Mouse (Mus musculus) fat pad, adult 2 months (tissue): ENCODE results near the gene Lrrc25.
"Not testable (repeated sequence)": the region's sequence is repeated elsewhere in the genome, so short reads cannot be mapped to it uniquely, and the experiment has no call there.

Experiments
- DNase-seq: peaks from one replicate; pipeline ENCODE4 v3.0.0-alpha.2; 2011; ENCODE audit warnings: low read depth, low spot score; ENCODE audit errors: extremely low read depth

Lrrc25 gene

DNA sequence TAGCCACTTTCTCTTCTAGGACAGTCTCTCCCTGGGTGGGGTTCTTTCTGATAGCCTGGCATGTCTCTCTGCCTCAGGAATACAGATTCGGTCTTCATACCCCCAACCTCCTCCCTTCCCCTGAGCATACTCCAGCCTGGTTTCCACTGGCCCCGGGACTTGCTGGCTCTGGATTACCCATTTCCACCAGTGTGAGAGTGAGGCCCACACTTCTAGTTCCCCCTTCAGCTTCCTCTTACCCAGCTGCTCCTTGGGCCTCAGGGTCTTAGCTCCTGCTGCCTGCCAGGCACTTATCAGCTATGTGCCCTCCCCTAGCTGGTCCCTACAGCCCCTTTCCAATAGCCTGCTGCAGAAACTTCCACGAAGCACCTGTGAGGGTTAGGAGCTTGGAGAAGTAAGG is at the start of gene Lrrc25:
Gene Lrrc25, plus strand, starts transcription at position 262 of the 400 bp plus-strand sequence.
- no peak for DNase-seq

DNA sequence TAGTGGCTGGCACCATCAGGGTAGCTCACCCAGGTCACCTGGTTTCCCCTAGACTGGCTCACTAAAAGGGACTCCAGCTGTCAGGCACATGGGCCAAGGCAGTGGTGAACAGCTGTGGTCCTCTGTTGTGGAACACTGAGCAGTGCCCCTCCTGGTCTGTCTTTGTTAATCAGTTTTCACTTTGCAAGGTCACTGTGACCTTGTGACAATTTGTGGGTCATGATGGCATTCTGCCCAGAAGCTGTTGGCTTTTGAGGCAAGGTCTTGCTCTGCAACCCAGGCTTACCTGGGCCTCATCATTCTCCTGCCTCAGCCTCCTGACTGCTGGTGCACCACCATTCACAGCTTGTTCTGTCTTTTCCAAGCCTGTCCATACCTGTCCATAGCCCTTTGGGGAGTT is 45.6 kb upstream of the Lrrc25 start:
- DNase-seq = no peak

DNA sequence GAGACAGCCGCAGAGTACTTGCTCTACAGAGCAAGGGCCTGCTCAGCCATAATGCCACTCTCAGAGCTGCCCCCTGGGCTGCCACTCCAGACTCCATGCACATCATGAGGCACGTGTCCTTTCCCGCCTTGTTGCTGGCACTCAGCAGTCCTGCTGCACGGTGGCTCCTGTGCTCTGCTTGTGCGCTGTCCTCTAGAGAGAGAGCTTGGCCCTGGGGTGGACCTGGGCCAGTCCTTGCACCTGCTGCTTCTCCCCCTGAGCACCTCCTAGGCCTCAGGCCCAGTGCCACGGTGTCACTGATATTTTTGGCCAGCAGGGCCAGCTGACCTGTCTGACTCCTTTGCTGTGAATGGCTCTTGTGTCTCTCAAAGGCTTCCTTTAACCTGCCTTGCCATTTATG is 45.0 kb upstream of the Lrrc25 start:
- DNase-seq = no peak

GRCm38 (mm10) chr8:70574302-70574701 is 41.7 kb upstream of the Lrrc25 start:
- no peak for DNase-seq

GRCm38 (mm10) chr8:70574915-70575314 is 41.0 kb upstream of the Lrrc25 start:
- DNase-seq = no peak

GRCm38 (mm10) chr8:70577207-70577606 is 38.7 kb upstream of the Lrrc25 start:
- no peak for DNase-seq

DNA sequence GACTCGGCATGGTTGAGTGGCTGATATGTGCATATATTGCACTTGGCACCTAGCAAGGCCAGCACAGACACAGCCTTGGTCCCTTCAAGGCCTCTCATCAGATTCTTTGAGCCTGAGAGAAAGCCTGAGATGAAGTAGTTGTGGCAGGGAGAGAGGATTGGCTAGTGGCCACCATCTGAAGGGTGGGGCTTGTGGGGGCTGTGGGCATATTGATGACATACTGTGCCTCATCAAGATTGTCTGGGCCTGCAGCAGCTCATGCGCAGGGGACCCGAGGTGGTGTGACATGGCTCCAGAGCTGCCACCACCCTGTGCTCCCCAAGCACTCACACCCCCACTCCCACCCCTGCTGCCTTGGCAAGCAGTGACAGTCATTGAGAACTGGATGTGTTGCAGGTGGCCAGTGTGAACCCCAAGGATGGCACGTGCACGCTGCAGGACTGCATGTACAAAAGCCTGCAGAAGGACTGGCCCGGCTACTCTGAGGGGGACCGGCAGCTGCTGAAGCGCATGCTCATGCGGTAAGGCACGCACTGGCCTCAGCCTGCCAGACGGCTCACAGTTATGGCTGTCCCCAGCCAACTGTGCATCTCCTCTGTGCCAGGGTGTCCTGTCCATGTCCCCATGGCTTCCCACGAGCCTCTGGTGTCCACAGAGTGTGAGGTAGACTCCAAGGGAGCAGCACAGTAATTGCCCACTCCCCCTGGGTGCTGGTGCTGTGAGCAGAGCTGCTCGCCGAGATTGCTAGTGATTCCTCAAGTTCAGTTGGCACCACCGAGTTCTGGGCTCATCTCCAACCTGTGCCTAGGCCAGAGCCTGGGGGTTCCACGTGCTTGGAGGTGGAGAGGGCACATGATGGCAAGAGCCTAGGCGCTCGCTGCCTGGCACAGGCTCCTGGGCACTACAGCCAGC is 32.2 kb upstream of the Lrrc25 start:
- no peak for DNase-seq

DNA sequence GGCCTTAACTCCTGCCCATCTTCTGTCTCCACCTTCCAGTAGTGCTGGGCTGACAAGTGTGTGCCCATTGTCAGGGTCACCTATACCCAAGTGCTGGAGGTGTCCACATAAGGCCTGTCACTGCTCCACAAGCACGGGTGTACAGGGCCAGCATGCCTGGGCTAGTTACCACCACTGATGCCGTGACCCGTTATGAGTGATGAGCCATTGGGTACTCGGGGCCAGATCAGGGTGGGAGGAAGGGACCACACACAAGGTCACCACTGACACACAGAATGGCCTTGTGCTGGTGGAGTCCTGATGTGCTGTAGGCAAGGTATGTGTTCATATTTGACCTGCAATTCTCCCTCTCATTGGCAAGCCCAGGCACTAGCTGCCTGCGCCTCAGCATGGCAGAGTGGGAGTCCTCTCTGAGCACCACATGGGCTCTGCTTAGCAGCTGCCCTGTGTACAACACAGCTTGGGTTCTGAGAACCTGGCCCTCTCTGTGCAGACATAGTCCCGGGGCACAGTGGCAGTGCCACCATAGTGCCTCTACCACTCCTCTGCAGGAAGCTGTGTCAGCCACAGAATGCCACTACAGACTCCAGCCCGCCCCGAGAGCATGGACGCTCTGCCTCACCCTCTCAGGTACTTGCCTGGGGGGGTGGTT is 31.2 kb upstream of the Lrrc25 start:
- DNase-seq = no peak

- no peak for DNase-seq
These were observed 30.7 kb upstream of the Lrrc25 start for GRCm38 (mm10) chr8:70585258-70585652.

GRCm38 (mm10) chr8:70587955-70588354 is 28.0 kb upstream of the Lrrc25 start:
- DNase-seq = not testable (repeated sequence)

GRCm38 (mm10) chr8:70591569-70591968 is 24.4 kb upstream of the Lrrc25 start:
- no peak for DNase-seq

DNA sequence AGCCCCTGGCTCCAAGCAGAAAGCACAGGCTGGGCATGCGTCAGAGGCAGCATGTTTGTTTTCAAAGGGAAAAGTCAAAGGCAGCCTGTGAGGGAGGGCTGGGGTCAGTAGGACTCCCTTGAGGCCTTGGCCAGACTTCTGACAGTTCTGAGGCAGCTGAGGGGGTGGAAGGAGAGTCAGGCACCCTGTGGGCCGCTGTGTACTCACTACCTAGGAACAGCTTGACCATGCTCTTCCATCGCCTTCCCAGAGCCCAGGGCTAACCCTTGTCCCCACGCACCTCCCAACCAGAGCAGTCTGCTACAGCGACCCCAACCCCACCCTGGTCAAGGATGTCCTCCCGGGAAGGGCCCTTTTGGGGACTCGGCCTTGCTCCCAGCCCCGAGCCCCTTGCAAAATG is 22.8 kb upstream of the Lrrc25 start:
- no peak for DNase-seq

DNA sequence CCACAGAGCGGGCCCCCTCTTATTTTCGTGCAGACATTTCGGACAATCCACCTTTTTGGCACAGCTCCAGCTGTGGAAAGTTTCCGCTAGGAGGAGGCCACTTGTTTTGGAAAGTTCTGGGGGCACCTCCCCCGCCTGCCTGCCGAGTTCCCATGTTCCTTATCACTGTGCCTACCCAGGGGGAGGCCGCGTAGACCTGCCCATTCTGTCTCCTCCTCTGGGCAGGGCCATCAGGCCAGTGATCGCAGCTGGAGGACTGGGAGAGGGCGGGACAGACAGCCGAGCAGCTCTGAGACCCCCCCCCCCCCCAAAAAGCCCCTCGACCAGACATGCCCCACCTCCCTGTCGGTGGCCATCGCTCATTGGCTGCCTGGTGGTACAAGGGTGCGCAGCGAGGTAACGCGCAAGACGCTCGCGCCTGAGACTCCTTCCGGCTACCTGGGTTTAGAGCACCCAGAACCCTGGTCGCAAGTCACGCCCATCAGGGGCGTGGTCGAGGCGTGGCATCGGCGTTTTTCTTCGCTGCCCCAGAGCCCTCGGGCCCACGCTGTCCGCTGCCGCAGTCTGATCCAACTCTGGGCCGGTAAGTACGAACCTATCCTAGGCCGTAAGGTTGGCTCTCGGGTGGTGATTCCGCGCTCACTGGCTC is 21.9 kb upstream of the Lrrc25 start, which contains the start of gene Isyna1:
Gene Isyna1, plus strand, starts transcription at position 413 of the 649 bp plus-strand sequence.
- no peak for DNase-seq

DNA sequence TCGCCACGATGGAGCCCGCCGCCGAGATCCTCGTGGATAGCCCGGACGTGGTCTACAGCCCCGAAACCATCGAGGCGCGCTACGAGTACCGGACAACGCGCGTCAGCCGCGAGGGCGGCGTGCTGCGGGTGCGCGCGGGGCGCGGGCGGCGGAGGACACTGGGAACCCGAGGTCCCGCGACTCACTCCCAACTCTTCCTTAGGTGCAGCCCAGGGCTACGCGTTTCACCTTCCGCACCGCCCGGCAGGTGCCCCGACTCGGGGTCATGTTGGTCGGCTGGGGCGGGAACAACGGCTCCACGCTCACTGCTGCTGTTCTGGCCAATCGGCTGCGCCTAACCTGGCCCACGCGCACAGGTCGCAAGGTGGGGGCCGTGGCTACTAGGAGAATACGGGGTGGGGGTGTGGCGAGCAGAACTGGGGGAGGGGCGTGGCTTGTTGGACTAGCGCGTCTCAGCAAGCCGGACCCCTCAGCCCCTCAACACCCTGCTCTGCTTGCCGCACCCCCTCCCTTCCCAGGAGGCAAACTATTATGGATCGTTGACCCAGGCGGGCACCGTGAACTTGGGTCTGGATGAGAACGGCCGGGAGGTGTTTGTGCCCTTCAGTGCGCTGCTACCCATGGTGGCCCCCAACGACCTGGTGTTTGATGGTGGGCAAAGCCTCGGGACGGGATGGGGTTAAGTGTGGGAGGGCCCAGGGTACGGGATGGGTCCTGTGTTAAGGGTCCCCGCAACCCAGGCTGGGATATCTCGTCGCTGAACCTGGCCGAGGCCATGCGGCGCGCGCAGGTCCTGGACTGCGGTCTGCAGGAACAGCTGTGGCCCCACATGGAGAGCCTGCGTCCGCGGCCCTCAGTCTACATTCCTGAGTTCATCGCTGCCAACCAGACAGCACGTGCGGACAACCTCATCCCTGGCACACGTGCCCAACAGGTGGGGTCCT is 21.1 kb upstream of the Lrrc25 start:
- no peak for DNase-seq

DNA sequence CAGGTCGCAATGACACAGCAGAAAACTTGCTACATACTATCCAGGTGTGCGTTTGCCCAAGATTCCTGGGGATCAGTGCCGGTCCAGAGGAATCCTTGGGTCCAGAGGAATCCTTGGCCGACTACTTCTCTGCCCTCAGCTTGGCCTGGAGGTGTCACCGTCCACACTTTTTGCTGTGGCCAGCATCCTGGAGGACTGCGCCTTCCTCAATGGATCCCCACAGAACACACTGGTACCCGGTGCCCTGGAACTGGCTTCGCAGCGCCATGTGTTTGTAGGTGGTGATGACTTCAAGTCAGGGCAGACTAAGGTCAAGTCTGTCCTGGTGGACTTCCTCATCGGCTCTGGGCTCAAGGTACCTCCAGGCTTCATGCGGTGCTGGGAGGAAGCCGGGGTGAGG is 20.1 kb upstream of the Lrrc25 start:
- no peak for DNase-seq

DNA sequence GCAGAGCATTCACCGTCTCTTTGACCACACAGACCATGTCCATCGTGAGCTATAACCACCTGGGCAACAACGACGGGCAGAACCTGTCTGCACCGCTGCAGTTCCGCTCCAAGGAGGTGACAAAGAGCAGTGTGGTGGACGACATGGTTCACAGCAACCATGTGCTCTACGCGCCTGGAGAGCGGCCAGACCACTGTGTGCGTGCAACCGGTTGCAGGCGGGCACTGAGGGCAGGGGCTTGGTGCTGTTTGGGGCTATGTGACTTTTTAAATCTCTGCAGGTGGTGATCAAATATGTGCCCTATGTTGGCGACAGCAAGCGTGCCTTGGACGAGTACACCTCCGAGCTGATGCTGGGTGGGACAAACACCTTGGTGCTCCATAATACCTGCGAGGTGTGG is 19.7 kb upstream of the Lrrc25 start:
- no peak for DNase-seq

- DNase-seq = no peak
These were observed 19.1 kb upstream of the Lrrc25 start for GRCm38 (mm10) chr8:70596775-70597416.

- no peak for DNase-seq
These were observed 18.3 kb upstream of the Lrrc25 start for GRCm38 (mm10) chr8:70597417-70598272.

DNA sequence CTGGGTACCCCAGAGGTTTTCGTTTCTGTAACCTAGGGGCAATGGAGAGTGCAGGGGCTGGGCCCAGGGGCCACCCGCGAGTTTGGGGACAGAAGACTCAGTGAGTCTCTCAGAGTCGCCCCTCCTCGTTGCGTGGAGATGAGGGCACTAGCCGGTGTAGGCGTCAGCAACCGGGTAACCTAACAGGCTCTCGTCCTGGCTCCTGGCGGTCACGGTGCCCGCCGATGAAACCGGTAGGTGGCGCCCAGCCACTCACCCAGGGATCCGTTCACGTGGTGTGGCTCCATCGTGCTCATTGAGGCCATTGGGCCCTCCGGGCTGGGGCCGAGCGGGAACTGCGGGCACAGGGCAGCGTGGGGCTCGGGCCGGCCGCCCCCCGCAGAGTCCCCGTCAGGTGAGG is 17.7 kb upstream of the Lrrc25 start:
- DNase-seq = no peak
